Mouse (Mus musculus) A20 (cell line): Measurements from ENCODE around the gene Wasf1.

Experiments used
- DNase-seq: peaks from one replicate; pipeline ENCODE4 v3.0.0-alpha.2; 2011; ENCODE audit warnings: low read depth, low spot score

Gene Wasf1

GRCm38 (mm10) chr10:40889146-40889545 lies 5.9 kb downstream of the Wasf1 start:
- DNase-seq: no peak

- DNase-seq: no peak
Measured at GRCm38 (mm10) chr10:40895765-40896164, 12.5 kb downstream of the Wasf1 start.

GRCm38 (mm10) chr10:40896656-40897055 lies 13.4 kb downstream of the Wasf1 start:
- no peak for DNase-seq

DNA sequence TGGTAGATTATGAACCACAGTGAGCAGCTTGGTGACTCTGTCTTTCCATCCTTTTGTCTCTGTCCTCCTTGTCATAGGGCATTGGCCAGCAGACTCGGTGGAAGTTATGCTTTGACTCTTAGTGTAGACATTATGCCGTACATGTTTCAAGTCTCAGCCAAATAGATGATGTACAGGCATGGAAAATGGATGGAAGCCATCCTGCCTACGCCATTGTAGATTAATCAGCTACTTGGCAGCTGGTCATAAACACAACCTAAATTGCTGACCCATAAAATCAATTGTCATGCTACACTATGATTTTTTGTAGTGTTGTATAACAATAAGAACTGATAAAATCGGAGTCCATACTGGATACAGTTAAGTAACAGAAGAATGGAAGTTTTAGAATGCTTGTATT lies 18.5 kb downstream of the Wasf1 start:
- no peak for DNase-seq

DNA sequence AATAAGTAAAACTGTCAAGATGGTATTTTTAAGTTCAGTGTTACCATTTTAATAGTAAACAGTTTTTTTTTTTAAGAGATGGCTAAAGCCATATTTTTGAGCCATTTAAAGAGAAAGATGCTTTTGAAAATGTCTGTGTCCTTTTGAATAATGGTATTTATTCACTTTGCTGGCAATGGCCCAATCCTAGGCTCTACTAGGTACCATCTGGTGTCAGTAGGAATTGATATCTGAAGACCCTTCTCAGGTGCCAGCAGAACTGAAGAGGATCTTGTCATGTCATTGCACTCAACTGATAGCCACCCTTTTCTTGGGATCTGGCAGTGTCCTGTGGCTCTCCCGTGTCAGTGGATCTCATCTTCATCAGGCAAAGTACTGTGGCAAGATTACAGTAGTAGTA lies 22.9 kb downstream of the Wasf1 start:
- no peak for DNase-seq

- no peak for DNase-seq
Measured at GRCm38 (mm10) chr10:40906802-40907201, 23.5 kb downstream of the Wasf1 start.

DNA sequence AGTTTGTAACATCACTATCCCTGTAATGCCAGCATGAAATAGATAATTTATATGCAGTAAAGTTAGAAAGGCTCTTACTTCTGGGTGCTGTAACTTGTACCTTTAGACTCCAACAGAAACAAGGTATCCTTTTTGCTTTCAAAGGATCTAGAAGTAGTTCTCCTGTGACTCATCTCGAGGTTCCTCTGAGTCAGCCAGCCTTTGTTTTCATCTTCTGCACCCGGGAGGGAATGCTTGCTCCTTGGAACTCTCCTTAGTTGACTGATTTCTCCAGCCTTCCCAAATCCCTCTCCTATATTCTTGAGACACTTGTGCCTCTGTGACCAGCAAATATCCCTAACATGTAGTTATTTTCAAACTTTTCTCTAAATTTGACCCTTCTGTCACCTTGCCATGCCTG lies 25.3 kb downstream of the Wasf1 start:
- no peak for DNase-seq

GRCm38 (mm10) chr10:40910811-40911210 lies 27.5 kb downstream of the Wasf1 start:
- DNase-seq: no peak

DNA sequence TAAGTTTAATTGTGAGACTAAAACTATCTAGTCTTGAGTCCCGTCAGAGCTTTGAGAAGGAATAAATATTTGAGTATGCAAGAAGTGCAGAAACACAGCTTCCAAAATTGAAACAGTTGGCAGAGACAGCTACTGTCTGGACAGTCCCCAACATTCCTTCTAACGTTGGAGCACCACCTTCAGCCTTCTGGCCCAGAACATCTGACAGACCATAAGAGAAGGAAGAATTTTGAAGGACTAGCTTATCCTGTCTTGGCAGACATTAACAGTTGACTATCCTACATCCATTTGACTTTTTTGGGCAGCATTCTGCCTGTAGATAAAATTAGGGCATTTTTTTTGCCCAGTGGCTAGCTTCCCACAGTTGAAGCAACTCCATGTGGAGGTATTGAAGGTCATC lies 32.0 kb downstream of the Wasf1 start:
- DNase-seq: no peak

GRCm38 (mm10) chr10:40918669-40919440 lies 35.6 kb downstream of the Wasf1 start:
- no peak for DNase-seq

DNA sequence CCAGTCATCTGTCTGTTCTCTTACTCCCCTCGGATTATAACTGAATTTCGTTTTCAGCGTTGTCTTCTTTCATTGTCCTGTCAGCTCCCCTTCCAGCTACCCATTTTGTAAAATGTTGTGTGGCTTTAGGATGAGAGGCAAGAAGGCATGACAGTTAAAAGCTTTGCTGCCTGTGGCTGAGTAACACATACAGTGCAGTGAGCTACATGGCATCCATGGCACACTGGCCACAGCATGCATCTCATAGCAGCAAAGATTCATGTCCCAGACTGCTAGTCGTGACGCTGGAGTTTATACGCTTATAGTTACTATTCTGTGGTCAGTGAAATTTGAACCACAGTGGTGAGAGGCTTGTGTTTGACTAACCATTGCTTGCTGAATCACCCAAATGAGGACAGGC lies 36.2 kb downstream of the Wasf1 start:
- DNase-seq: no peak

DNA sequence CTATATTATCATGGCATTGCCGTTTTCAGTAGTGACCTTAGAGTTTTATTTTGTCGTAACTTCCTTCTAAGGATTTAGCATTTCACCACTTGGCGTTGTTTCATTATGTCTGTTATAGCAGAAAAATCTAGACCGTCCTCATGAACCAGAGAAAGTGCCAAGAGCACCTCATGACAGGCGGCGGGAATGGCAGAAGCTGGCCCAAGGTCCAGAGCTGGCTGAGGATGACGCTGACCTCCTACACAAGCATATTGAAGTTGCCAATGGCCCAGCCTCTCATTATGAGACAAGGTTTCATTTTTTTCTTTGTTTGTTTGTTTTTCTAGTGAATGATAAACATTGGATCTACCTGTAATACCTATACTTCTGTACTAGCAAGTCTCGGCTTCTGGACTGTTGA lies 49.7 kb downstream of the Wasf1 start:
- no peak for DNase-seq

DNA sequence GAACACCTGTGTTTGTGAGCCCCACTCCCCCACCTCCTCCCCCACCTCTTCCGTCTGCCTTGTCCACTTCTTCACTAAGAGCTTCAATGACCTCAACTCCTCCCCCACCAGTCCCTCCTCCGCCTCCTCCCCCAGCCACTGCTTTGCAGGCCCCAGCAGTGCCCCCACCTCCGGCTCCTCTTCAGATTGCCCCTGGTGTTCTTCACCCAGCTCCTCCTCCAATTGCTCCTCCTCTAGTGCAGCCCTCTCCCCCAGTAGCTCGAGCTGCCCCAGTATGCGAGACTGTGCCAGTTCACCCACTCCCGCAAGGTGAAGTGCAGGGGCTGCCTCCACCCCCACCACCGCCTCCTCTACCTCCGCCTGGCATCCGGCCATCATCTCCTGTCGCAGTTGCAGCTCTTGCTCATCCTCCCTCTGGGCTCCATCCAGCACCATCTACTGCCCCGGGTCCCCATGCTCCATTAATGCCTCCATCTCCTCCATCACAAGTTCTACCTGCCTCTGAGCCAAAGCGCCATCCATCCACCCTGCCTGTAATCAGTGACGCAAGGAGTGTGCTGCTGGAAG lies 53.0 kb downstream of the Wasf1 start:
- no peak for DNase-seq

GRCm38 (mm10) chr10:40937569-40937968 lies 54.3 kb downstream of the Wasf1 start:
- no peak for DNase-seq

DNA sequence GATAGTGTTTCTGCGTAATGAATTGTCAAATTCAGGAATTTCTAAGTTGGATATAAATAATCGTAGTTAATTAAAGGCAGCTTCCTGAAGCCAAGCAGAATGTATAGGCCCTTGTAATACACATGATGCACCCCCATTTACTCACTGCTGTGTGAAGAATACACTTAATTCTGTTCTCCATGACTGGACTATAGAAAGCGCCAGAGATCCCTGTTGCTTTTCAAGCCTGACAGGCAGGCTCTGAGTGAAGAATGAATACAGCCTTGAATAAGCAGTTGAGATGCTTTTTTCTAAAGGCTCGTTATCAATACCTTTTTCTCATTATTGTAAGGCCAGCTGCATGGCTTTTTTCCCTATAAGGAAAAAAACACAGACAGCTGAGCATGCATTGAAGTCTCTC lies 59.4 kb downstream of the Wasf1 start:
- DNase-seq: no peak

- DNase-seq: no peak
Measured at GRCm38 (mm10) chr10:40950176-40950575, 66.9 kb downstream of the Wasf1 start.

DNA sequence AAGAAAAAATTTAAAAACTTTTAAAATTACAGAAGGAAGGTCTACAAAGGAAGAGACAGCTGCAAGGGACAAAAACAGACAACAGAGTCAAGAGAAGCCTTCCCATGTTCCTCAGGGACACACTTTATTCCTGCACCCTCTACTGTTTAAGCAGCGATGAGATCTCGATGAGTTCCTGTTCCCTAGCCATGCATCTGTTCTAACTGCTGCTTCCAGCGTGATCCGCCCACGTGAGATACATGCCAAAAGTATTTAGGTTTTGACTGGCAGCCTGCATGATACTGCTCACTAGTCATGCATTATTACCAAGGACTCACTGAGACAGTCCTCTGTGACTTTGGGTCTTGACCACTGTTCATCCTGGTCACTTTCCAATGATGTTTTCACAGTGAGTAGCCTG lies 72.9 kb downstream of the Wasf1 start:
- DNase-seq: no peak

DNA sequence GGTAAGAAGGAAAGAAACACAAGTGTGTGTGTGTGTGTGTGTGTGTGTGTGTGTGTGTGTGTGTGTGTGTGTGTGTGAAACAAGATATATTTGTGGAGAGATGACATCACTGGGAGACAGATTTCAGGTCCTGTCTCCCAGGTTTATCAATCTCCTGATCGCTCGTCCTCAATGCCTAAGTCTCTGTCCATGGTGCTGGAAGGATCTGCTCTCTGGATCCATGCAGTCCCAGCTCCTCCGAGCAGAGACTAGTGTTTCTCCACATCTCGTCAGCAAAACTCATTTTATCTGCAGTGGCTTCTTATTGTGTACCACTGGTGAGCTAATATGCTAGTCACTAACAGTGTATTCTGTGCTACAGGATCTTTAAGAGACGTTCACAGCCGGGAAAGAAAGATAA lies 78.1 kb downstream of the Wasf1 start:
- DNase-seq: no peak

GRCm38 (mm10) chr10:40962008-40962407 lies 78.7 kb downstream of the Wasf1 start:
- DNase-seq: no peak

GRCm38 (mm10) chr10:40964546-40964945 lies 81.3 kb downstream of the Wasf1 start:
- DNase-seq: no peak

GRCm38 (mm10) chr10:40968551-40968950 lies 85.3 kb downstream of the Wasf1 start:
- DNase-seq: no peak

DNA sequence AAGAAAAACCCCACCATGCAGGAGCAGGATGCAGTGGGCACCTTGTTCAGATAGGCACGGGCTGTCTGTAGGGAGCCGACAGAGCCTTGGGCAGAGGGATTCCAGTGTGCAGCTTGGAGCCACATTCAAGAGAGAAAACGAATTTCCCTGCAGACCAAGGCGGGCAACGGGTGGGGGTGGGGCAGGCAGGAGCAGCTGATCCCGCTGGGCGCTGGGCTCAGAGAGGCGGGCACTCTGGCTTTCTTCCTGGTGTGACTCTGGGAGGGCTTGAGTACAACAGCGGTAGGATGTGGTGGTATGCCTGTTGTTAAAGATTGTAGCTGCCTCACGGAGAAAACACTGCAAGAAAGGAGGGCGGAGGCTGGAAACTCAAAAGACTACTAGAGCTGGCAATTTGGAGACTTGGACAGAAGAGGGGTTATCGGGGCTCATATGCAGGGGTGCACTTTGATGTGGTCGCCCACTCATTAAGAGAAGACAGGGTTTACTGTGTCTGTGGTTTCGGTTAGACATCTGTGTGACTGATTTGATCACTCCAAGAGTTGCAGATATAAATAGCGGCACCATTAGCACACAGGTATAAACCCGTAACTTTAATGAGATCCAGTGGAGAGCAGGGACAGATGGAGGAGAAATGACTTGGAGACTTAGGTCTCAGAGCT lies 86.2 kb downstream of the Wasf1 start:
- no peak for DNase-seq

- DNase-seq: no peak
Measured at GRCm38 (mm10) chr10:40970601-40971245, 87.4 kb downstream of the Wasf1 start.
